Mouse (Mus musculus) adrenal gland, adult (tissue): ENCODE results near the gene Klhl22.

ENCODE experiments used
- DNase-seq, 2 experiments: peaks; one replicate each; pipeline ENCODE4 v3.0.0; 2022 to 2023; ENCODE audit warnings: low spot score in 1 of 2; ENCODE audit not compliant: inconsistent age in 2 of 2

The Klhl22 gene

DNA sequence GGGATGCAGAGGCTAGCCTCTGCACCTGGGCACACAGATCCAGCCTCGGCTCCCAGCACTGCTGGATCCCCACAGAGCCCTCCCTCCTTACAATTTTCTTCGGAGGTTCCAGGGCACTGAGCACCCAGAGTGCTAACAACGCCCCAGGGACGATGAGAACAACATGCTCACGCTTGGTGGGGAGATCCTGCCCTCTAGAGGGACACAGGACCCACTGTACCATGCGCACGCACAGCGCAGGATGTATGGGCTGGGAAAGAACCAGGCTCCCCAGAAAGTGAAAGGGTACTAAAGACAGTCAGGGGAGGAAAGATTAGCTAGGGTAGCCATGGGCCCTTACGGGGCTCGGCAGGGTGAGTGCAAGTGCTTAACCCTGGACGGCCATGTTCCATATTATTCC lies 72.4 kb downstream of the Klhl22 start:
- DNase-seq: no peak

- DNase-seq: no peak
Observed at GRCm38 (mm10) chr16:17832821-17833220, 73.4 kb downstream of the Klhl22 start, which contains the start of gene B830017H08Rik. Gene B830017H08Rik, plus strand, starts transcription at chr16:17833121.

DNA sequence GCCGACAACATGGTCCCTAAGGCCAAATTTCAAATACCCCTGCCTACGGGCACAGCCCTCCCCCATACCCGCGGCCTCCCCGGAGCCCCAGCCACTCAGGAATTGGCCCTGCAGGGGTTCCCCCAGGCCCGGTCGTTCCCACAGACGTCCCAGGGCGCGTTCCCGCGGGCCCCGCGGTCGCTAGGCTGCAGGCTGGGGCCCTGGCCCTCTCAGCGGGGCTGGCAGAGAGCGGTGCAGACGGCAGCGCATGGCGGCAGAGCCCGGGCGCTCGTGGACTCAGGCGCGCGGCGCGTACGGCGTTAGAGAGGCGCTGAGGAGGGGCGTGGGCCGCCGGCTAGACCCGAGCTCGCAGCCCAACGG lies 73.9 kb downstream of the Klhl22 start:
- DNase-seq: peak in 1 of 2 experiments; percentile 59

DNA sequence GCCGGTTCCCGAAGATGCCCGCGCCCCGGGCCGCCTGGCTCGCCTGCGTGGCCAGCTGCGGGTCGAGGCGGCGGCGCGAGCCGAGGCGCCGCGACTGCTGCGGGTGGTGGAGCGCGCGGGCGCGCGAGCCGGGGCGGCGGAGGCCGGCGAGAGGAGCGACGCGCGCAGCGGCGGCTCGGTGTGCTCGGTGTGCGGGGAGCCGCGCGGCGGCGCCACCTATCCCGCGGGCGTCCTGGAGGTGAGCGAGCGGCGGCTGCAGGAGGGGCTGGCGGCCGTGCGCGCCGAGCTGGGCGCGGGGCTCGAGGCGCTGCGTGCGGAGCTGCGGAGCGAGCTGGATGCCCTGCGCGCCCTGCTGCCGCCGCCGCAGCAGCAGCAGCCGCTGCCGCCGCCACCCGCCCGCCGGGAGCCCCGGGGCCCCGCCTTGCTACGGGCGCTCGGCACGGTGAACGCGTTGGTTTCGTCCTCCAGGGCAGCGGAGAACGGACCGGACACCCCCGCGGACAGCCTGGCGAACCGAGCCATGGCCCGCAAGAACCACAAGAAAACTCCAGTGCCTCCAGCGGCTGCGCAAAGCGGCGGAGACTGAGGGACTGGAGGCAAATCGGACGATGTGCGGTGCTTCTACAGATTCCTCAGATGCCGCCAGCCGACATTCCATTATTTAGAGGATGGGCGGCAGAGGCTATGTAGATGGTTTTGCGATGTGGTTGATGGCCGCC lies 74.4 kb downstream of the Klhl22 start:
- peak in 1 of 2 experiments; percentile 60 for DNase-seq

GRCm38 (mm10) chr16:17834543-17834942 lies 75.1 kb downstream of the Klhl22 start:
- DNase-seq: no peak

- no peak for DNase-seq
Observed at GRCm38 (mm10) chr16:17835481-17835880, 76.1 kb downstream of the Klhl22 start.

GRCm38 (mm10) chr16:17838051-17838450 lies 78.6 kb downstream of the Klhl22 start, which contains the start of gene Car15:
Gene Car15, minus strand, starts transcription at chr16:17838364.
- no peak for DNase-seq

GRCm38 (mm10) chr16:17839976-17840375 lies 80.6 kb downstream of the Klhl22 start:
- no peak for DNase-seq

- DNase-seq: no peak
Observed at GRCm38 (mm10) chr16:17842437-17842836, 83.0 kb downstream of the Klhl22 start.
